Mouse (Mus musculus): Measurements from ENCODE around the gene Stk25.

Gene Stk25

GRCm38 (mm10) chr1:93608696-93609245, 49.7 kb downstream of the Stk25 start:
- no peak for DNase-seq (ENCODE audit: low spot score in 2 of 2)

GRCm38 (mm10) chr1:93607090-93608083, 51.1 kb downstream of the Stk25 start:
- DNase-seq (ENCODE audit: low spot score in 2 of 2), result no peak

DNA sequence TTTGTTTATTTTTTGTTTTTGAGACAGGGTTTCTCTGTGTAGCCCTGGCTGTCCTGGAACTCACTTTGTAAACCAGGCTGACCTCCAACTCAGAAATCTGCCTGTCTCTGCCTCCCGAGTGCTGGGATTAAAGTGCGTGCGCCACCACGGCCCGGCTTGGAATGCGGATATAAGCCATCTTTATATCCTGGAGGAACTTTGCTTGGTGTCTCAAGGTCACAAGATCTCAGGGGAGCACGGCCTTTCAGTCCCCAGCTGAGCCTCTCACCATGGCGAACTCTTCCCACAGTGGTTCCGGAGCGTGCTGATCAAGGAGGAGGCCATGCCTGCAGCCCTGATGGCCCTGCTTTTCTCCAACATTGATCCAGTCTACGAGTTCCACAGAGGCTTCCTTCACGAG, 54.5 kb downstream of the Stk25 start:
- no peak for DNase-seq (ENCODE audit: low spot score in 2 of 2)

DNA sequence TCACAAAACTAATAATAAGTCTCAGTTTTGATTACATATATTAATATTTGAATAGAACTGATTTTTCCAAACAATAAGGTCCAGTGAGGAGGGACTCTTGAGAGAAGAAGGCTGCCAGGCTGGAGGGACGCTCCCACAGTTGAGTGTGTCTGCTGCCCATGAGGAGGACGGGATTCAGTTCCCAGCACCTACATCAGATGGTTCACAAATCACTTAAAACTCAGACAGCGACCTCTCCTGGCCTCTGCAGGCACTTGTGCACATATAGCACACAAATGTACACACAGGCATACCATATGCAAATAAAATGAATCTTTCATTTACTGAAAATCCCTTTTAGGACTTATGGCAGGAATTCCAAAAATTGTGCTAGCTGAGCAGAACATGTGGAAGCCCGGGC, 55.5 kb downstream of the Stk25 start:
- no peak for DNase-seq (ENCODE audit: low spot score in 2 of 2)

DNA sequence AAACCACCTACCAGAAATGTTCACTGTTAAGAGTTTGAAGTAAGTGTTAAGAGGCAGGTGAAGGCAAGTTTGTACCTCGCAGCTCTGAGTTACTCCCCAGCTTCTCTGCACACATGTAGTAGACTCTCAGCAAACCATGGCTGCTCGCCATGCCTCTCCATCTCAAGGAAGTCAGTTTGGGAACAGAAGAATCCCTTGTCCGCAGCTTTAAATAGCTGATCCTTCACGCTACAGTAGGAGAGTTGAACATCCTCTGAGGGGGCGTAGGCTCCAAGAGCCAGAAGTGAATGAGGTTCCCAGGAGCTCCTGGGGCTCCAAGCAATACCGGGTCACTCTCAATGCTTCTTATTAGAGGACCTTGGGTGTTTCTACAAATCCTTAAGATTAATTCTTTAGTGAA, 62.5 kb downstream of the Stk25 start:
- DNase-seq (ENCODE audit: low spot score in 2 of 2), result no peak

DNA sequence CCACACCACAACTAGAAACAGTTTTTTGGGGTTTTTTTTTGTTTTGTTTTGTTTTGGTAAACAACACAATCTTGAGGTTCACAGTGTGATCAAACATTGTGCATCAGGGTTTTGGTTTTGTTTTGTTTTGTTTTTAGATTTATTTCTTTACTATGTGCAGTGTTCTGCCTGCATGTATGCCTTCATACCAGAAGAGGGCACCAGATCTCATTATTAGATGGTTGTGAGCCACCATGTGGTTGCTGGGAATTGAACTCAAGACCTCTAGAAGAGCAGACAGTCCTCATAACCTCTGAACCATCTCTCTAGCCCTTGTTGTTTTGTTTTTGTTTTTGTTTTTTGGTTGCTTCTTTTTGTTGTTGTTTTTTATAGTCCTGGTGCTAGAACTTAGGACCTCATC, 64.5 kb downstream of the Stk25 start:
- no peak for DNase-seq (ENCODE audit: low spot score in 2 of 2)

DNA sequence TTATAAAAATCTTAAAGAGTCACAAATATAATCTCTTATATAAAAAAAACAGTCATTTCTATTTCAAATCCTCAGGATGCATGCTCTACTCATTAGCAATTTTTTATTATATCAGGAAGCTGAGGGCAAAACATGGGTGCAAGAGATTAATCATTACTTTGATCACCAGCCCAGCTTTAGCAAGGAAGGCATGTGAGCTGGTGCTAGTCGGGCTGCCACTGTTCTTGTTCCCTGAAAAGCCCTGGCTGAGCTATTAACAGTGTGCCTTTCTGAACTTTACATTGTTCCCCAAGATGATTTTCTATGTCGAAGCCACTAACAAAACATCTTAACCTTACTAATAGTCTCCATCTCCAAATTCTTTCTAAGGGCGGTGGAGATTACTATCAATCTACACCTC, 70.1 kb downstream of the Stk25 start:
- no peak for DNase-seq (ENCODE audit: low spot score in 2 of 2)

DNA sequence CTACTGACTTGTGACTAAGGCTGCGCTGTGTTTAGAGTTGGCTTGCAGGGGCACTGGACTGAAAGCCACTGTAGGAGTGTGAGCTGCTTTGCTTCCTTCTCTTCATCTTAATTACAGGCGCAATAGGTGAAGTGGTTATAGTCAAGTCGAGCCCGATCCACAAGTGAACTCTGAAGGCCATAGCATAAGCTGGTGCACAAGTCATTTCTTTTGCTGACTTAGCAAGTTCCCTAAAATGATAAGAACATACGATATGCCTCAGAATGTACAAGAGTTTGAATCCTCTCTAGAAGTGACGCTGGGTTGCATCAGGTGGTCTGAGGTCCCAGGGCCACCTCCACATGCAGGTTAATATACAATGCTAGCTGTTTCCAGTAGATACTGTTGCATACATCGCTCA, 76.9 kb downstream of the Stk25 start:
- DNase-seq (ENCODE audit: low spot score in 2 of 2), result no peak

DNA sequence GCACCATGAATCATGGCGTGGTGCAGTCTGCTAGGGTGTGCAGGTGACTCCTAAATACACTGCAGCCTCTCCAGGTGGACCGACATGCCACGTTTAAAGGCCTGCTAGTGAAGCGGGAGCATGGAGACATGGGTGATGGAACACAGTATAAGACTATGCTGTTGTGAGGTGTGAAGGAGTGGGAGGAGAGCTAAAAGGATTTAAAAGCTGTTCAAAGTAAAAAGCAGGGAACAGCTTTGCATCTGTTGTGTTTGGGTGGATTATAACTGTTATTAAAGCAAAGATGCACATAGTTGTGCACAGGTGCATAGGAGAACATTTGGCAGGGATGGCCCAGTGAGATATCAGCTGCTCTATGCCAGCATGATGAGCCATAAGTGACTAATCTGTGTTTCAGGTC, 80.6 kb downstream of the Stk25 start:
- DNase-seq (ENCODE audit: low spot score in 2 of 2), result no peak

GRCm38 (mm10) chr1:93577066-93577465, 81.4 kb downstream of the Stk25 start:
- DNase-seq (ENCODE audit: low spot score in 2 of 2), result no peak

All from heart, adult 9 months (tissue).